14 mouse cellular contexts compared by ENCODE assay signal in the genomic region with DNA sequence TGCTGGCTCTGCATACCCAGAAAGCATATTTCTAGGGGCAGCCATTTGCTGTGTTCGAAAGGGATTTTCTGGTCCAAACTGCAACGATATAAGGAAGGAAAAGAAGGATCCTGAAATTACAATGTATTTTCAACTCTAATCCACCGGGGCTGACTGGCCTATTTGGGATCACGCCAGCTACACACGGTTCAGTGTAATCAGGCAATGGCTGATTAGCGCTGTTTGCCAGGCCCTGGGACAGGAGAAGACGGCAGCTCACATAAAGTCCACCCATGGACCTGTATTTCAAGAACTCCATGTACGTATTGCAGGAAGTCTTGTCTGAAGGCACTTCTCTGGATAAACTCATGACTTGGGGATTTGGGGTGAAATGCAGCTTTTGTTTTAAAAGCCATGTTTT. TPM values are rescaled to one million over a fixed set of nuclear protein-coding genes. Genes with fewer than 3 reads are reported as not detected.
A peak's percentile ranks its signal among the peaks of the same experiment; 100 is the strongest.
DNase-seq lines count a peak whose midpoint lies in the region; ATAC-seq and TF ChIP-seq lines count a peak whose summit lies in the region.
"Had no signal": no experiment of that assay in that cellular context is flagged by ENCODE, and none has a peak within 500 bp of the region (broad histone marks: within the 10 kb centered on the region; RNA-seq: fewer than 3 reads in every experiment).

No protein-coding gene starts in this region.

- no peak overlapping the region for H3K27ac ChIP-seq in stomach, postnatal 0 days (replicated peaks)
- H3K27ac ChIP-seq in intestine, postnatal 0 days (ENCODE audit: low read depth, low read length) = no peak overlapping the region

- no peaks in the 10 kb centered on the region for H3K36me3 ChIP-seq in stomach, postnatal 0 days (ENCODE audit: control insufficient read depth, insufficient read depth, low read length)
- no peaks in the 10 kb centered on the region for H3K36me3 ChIP-seq in intestine, postnatal 0 days (ENCODE audit: control insufficient read depth, insufficient read depth)

- H3K4me1 ChIP-seq in stomach, postnatal 0 days (replicated peaks; ENCODE audit: control insufficient read depth, insufficient read depth) = no peaks in the 10 kb centered on the region
- no peaks in the 10 kb centered on the region for H3K4me1 ChIP-seq in intestine, postnatal 0 days (replicated peaks; ENCODE audit: control insufficient read depth, insufficient read depth, low read length)

- no peaks in the 10 kb centered on the region for H3K27me3 ChIP-seq in stomach, postnatal 0 days (ENCODE audit: control insufficient read depth, insufficient read depth, low read length)
- H3K27me3 ChIP-seq in intestine, postnatal 0 days (replicated peaks; ENCODE audit: control insufficient read depth, insufficient read depth, low read length) = no peaks in the 10 kb centered on the region

- WGBS in stomach, postnatal 0 days = 50% methylated on average over 8 of the region's 8 CpGs
- WGBS in intestine, postnatal 0 days = 77% methylated on average over 8 of the region's 8 CpGs

- H3K4me3 ChIP-seq in stomach, postnatal 0 days (ENCODE audit: low read depth, low read length) = no peak overlapping the region
- H3K4me3 ChIP-seq in intestine, postnatal 0 days (ENCODE audit: low read depth, low read length) = no peak overlapping the region
- H3K4me3 ChIP-seq: myocyte had no signal

- TF ChIP-seq CTCF in stomach, postnatal 0 days (IDR thresholded peaks at IDR 0.05; ENCODE audit: low read depth) = no peak
- TF ChIP-seq CTCF in intestine, postnatal 0 days (IDR thresholded peaks at IDR 0.05; ENCODE audit: low read depth) = no peak

- DNase-seq in adrenal gland, postnatal 10 days = peak; percentile 42
- no peak for DNase-seq in adrenal gland, adult (ENCODE audit: inconsistent age in 2 of 2, low spot score in 1 of 2)
- peak; percentile 64 for DNase-seq in heart, postnatal 4 days
- no peak for DNase-seq in heart, adult 8-10 months (ENCODE audit: low spot score)
- peak; percentile 21 for DNase-seq in right cerebral cortex, postnatal 4 days
- no peak for DNase-seq in right cerebral cortex, adult 2 months (ENCODE audit: low spot score in 2 of 2)
- DNase-seq in stomach, postnatal 0 days (ENCODE audit: low spot score) = peak; percentile 74
- DNase-seq: adrenal gland, adult 8-10 months; lung, embryonic 14.5 days; thymus, postnatal 4 days had no signal

- H3K9me3 ChIP-seq in stomach, postnatal 0 days (ENCODE audit: control insufficient read depth, low read length) = no peaks in the 10 kb centered on the region
- H3K9me3 ChIP-seq in intestine, postnatal 0 days (ENCODE audit: control insufficient read depth) = no peaks in the 10 kb centered on the region

- peak; percentile 66; the same call in 1 of the 2 replicates for ATAC-seq in stomach, postnatal 0 days (ENCODE audit: low FRiP score, low TSS enrichment)
- no peak for ATAC-seq in intestine, postnatal 0 days

- no peak overlapping the region for H3K9ac ChIP-seq in stomach, postnatal 0 days (ENCODE audit: low read length)
- no peak overlapping the region for H3K9ac ChIP-seq in intestine, postnatal 0 days (ENCODE audit: low read depth, low read length)
- H3K9ac ChIP-seq: lung, embryonic 14.5 days had no signal

- no peak overlapping the region for H3K4me2 ChIP-seq in stomach, postnatal 0 days (replicated peaks; ENCODE audit: low read depth)
- H3K4me2 ChIP-seq in intestine, postnatal 0 days (replicated peaks; ENCODE audit: low read depth) = no peak overlapping the region
- H3K4me2 ChIP-seq: lung, embryonic 14.5 days had no signal

- TF ChIP-seq EP300 in stomach, postnatal 0 days (optimal IDR thresholded peaks at IDR 0.05) = no peak

RNA-seq across cellular contexts. Expression of a gene that starts 25.5 kb away (rescaled TPM):
- 10 to 100 TPM; 23.3 to 26.7 TPM for total RNA-seq in adrenal gland, postnatal 10 days (2021)
- total RNA-seq in heart, postnatal 4 days (2021) = 10 to 100 TPM; 17.8 to 19.2 TPM
- total RNA-seq in heart, adult 8-10 months (2022) = 10 to 100 TPM; 15.8 to 20.9 (median 20.0) TPM
- polyA plus RNA-seq in stomach, postnatal 0 days (2015; fragmentation: Nextera tagmentation; extraction: Ambion mirVana) = 11.7 and 12.0 TPM in 2 replicates
- polyA plus RNA-seq in intestine, postnatal 0 days (2015; fragmentation: Nextera tagmentation; extraction: Ambion mirVana) = 12.6 and 13.7 TPM in 2 replicates

RNA-seq across cellular contexts. Expression of a gene that starts 25.7 kb away (rescaled TPM):
- total RNA-seq in adrenal gland, postnatal 10 days (2021) = 1 to 10 TPM; 5.5 to 6.7 TPM
- 1 to 10 TPM; 4.1 to 5.5 TPM for total RNA-seq in heart, postnatal 4 days (2021)
- total RNA-seq in heart, adult 8-10 months (2022) = under 1 TPM; 0.14 to 0.79 (median 0.43) TPM
- 3.2 and 4.0 TPM in 2 replicates for polyA plus RNA-seq in stomach, postnatal 0 days (2015; fragmentation: Nextera tagmentation; extraction: Ambion mirVana)
- 4.6 and 4.7 TPM in 2 replicates for polyA plus RNA-seq in intestine, postnatal 0 days (2015; fragmentation: Nextera tagmentation; extraction: Ambion mirVana)
- total RNA-seq: common myeloid progenitor, adult 5-6 weeks; megakaryocyte, adult 5-6 weeks had no signal

Comparison
In these comparisons a context has a peak if more than half of its experiments do, and no peak if none do; other contexts are left out.
1. DNase-seq: peak in adrenal gland, postnatal 10 days (single experiment), heart, postnatal 4 days (single experiment), right cerebral cortex, postnatal 4 days (single experiment) and stomach, postnatal 0 days (single experiment); none in adrenal gland, adult (0 of 2), heart, adult 8-10 months (single experiment) and right cerebral cortex, adult 2 months (0 of 2).